Mouse (Mus musculus) lung, postnatal 25 days (tissue): ENCODE results near the gene Numbl.
"Not testable (repeated sequence)": the region's sequence is repeated elsewhere in the genome, so short reads cannot be mapped to it uniquely, and the experiment has no call there.

Experiments used
- DNase-seq: peaks from one replicate; pipeline ENCODE4 v3.0.0; 2022; ENCODE audit warnings: low spot score

Numbl gene

DNA sequence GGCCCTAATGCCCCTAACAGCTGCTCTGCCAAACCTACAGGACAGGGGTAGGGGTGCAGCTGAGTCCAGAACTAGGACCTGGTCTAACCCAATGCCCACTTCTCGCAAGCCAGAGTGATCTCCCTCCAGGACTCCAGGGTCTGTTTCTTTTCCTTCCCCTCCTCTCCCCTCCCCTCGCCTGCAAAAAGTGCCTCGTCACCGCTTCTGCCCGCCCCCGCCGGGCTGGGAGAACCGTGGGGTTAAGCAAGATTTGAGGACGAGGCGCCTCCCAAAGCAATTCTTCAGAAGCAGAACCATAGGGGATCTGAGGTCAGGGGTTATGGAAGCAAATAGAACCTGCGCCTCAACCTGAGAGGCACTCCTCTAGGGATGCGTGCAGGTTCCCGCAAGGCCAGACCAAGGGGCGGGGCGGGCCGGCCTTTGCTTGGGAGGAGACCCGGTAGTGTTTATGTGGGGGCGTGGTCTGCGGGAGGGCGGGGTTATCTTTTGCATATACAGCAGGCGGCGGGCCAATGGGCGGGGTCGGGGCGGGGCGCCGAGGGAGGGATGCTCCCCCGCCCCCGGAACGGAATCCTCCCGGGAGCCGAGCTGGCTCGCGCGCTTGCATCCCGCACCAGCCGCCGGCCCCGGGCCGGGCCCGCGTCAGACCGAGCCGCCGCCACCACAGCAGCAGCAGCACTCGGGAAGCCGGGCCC lies at the start of gene Numbl:
Gene Numbl, plus strand, starts transcription at position 229 of the 695 bp plus-strand sequence.
- peak; percentile 92 for DNase-seq

DNA sequence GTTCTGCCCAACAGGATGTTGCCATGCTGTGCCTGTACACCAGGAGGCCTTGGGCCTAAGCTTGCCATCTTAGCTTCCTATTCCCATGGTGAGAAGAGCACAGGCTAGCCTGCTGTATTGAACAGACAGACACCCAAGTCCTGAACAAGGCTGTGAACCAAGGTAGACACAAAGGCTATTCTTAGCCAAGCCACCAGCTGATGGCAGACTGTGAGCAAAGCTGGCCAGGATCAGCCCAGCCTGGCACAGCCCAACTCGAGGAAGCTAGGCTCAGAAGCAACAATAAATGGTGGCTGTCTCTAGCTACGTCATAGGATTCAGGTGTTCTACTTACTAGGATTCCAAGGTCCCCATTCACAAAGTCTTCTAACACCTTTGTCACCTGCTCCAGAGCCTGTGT lies 45.6 kb upstream of the Numbl start:
- no peak for DNase-seq

DNA sequence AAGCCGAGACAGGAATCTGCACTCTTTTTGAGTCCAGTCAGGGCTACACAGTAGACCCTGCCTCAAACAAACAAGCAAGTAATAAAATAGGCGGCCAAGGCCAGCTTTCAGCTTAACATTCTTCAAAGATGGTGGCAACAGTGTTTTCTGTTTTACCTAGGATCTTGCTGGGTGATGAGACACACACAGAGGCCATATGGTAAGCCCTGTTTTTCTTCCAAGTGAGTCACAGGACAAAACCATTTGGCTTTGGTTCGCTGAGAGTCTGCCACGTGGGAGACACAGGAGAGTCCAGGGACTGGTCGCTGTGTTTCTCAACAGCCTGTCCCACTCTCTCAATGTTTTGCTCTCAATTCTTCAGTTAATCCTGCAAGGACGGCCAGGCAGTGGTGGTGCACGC lies 39.6 kb upstream of the Numbl start:
- no peak for DNase-seq

DNA sequence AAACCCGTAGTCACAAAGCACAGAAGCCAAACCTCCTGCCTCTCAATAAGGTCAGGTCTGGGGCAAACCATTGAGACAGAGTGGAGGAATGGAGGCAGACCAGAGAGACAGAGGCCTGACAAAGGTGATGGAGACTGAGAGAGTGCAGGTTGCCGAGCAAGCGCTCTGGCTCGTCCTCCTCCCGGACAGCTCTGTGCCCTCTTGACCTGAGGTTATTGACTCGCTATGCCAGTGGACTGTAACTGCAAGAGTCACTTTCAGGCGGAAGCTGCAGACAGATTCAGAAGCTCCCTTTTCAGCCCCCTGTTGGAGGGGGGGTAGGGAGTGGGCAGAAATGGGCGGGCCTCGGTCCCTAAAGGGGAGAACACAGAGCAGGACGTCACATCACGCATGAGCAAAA lies 38.3 kb upstream of the Numbl start:
- no peak for DNase-seq

DNA sequence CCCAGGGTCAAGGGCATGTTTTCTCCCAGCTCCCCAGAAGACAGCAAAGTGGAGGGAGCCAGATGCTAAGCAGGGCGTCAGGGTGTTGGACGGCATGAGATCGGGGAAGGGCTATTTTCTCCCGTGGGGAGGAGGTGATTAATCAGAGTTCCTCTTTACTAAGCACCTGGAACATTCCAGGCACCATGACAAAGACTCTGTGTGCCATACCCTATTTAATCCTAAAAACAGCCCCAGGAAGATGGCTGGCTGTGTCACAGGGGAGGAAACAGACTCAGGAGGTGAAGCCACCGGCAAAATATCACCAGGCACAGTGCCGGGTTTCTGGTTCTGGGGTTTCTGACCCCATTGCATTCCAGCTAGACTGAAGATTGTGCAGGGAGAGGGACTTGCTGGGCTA lies 36.3 kb upstream of the Numbl start:
- no peak for DNase-seq

DNA sequence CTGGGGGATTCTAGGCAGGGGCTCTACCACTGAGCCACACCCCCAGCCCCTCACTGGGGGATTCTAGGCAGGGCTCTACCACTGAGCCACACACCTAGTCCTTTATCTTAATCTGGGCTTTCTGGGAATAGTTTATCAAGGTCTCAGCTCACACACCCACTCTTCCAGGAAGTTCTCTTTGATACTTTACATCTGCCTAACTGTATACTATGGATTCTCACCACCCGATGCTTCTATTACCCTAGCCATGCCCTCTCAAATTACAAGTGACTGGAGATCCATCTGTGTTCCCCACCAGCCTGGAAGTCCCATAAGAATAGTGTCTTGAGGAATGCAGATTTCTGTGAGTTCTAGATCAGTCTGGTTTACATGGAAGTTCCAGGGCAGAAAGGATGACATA lies 35.7 kb upstream of the Numbl start:
- DNase-seq: no peak

DNA sequence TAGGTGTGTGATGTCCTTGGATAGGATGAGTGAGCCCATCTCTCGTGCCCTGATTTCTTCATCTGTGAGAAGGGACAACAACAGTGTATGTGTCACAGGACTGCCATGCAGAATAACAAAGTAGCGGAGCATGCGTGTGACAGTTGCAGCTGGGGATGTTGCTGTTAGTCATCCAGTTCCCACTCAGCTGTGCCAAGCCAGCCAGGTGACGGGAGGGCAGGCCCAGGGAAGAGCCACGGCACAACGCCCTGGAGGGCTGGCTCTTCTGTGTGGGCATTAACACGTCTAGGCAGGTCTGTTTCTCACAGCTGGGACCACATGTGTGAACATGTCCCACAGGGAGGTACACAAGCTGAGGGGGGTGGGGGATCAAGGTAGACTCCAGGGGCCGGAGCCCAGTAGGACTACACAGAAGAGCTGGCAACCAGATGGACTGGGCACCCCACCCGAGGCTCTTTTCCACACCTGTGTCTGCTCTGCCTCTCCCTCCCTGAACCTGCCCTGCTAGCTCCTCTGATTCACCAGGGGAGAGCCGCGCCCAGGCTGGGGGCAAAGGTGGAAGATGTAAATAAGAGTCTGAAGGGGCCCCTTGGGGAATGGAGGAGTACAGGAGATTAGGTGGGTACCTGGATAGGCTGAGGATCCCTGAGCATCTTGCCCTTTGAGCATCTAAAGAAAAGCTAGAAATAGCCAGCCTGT lies 33.2 kb upstream of the Numbl start:
- DNase-seq: no peak

DNA sequence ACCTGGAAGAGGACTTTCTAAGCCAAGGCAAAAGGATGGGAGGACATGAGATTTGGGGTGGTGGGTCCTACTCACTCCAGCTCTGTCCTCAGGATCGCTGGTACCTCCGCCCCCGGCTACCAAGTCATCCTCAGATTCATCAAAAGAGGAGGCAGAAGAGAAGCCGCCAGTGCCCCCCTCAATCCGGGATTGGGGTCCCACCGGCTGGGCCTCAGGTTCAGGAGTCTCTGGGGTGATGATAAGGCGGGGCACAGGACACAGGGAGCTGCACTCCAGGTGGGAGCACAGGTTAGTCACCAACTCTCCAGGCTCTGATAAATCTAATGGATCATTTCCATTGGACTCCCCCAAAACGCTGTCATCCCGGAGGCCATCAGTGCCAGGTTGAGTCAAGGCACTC lies 31.0 kb upstream of the Numbl start:
- no peak for DNase-seq

DNA sequence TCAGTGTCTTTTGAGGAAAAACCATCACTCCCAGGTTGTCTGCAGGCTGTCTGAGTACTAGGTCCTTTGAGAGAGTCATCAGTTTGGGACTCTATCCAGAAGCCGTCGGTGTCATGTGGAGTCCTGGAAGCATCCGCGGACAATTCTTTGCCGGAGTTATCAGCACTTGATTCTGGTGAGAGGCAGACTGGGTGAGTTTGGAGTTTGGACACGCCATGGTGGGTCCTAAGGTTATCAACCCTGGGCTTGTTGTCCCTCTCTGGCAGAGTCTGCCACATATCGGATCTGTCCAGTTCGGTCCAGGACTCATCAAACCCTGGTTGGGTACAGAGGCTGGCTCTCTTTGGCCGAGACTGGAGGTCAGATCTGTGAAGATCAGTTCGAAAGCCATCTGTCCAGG lies 30.6 kb upstream of the Numbl start:
- DNase-seq: no peak

DNA sequence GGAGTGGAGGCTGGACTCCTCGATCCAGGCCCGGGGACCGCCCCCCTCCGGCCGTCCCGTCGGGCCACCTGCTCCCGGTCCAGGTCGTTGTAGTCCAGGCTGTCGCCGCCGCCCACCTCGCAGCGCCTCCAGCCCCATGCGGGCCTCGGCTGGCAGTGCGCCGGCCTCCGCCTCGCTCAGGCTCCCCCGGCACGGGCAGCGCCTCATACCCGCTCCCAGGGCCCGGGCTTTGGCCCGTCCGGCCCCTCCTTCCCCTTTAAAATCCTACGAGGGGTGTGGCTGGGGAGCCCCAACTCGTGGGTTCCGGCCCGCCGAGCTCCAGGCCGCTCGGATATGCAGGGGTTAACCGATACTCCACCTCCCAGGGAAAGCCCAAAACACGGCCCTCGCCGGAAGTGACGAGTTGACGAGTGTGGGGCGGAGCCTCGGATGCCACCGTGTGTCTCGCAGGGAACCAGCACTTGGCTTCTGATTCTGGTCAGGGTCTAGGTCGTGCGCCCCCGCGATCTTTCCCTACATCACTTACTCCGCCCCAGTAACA lies 29.9 kb upstream of the Numbl start, which contains the start of gene Itpkc:
Gene Itpkc, minus strand, starts transcription at position 381 of the 541 bp plus-strand sequence.
- DNase-seq: peak; percentile 94

DNA sequence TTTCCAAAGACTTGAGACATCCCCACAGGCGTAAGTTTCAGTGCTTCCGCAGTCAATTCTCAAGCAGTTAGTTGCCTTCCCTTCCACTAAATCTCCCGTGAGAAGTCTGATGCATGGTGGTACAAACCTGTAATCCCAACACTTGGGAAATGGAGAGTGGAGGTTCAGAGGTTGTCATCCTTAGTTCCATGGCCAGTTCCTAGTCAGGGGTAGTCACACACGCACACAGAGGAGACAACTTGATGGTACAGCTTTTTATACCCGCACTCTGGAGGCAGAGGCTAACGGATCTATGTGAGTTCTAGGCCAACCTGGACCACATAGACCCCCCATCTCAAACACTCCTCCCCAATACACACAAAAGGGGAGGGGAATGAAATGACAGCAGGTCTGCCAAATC lies 29.4 kb upstream of the Numbl start:
- no peak for DNase-seq

DNA sequence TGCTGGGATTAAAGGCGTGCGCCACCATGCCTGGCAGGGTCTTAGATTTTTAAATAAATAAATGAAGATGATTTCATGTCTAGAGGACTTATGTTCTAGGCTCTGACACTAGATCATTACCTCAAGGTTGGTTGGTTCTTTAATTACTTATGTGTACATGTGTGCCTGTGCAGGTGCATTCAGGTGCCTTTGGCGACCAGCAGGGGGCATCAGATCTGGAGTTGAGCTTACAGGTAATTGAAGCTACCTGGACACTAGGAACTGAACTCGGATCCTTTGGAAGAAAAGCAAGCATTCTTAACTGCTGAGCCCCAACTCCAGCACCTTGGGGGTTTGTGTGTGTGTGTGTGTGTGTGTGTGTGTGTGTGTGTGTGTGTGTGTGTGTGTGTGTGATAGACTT lies 27.5 kb upstream of the Numbl start:
- no peak for DNase-seq

DNA sequence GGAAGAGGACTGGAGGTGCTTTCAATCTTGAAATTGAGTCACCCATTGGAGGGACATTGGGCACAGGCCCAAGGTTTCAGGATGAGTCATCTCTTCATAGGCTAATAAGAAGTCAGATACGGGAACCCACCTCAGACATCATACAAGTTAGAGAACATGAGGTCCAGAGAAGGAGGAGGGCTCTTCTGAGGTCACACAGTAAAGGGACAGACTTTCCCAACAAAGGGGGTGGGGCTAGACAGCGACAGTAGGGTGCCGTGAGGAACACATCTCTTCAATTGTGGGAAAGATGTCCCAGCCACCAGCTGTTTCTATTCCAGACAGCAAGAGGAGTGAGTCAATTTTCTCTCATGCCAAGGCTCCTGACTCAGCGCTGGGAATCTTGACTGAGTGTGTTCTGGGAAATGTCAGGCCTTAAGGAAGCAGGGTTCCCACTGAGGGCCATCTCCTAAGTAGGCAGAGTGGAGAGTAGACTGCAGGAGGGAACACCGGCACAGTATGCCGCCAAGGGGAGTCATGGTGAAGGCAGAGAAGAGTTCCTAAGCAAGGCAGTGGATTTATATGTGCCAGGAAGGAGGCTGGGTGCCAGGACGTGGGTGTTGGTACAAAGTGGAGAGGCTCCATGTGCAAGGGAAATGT lies 26.4 kb upstream of the Numbl start:
- DNase-seq: peak; percentile 57

DNA sequence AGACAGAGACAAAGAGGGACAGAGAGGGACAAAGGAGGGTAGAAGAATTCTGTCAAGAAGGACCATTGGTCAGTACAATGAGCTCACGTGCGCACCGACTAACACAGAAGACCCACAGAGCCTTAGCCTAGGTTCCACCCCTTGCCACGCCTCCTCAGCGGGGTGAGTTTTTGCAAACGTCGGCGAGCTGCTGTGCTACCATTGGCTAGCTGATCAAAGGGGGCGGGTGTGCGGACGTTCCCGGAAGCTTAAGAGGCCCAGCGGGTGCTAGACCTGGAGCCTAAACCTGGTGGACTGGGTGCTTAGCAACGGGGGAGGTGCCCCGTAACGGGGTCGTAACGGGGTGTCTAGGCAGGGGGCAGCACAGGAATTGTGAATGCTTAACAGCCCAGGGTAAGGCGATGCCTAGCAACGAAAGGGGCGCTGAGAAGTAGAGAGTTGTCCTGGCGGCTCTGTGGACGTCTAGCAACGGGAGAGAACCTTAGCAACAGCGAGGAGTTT lies 25.4 kb upstream of the Numbl start, which contains the start of gene Coq8b:
Gene Coq8b, plus strand, starts transcription at position 243 of the 501 bp plus-strand sequence.
- DNase-seq: peak; percentile 97

DNA sequence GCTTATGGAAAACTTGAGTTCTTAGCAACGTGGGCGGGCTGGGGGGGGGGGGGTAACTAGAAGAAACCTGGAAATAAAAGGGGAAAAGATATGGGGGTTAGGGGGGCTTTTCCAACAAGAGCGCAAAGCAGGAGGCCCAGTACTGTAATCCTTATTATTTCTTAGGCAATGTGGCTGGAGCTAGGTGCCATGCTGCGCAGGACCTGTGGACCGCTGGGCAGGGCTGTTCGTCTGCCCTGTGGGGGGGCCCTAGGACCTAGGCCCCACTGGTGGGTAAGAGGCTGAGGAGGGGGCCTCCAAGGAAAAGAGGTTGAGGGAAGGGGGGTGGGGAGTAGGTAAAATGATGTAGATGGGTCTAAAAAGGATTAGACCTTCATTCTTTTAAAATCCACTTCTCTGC lies 24.9 kb upstream of the Numbl start:
- no peak for DNase-seq

DNA sequence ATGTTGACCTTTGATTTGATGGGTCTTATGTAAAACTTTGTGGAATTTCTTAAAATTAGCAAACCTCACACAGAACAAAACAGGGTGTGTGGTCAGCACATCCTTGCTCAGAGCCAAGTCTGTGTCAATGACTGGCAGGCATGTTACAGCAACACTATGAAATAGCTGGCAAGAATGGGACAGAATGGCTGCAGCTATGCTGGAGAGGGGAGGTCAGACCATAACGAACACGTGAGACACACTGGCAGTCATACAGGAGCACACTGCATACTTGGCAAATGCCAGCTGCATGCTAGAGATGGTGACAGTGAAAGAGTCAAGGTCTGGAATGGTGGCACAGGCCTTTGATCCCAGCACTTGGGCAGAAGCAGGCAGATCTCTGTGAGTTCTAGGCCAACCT lies 22.5 kb upstream of the Numbl start:
- DNase-seq: no peak

DNA sequence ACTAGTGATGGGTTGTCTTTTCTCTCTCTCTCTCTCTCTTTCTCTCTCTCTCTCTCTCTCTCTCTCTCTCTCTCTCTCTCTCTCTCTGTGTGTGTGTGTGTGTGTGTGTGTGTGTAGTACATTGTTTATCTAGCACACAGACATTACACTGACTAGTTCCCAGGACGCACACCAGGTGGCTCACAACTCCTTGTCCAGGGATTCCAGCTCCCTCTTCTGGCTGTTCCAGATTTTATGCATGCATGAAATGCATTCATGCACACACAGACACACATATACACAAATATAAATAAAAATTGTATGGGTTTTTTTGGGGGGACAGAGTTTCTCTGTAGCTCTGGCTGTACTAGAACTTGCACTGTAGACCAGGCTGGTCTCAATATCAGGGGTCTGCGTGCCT lies 20.7 kb upstream of the Numbl start:
- DNase-seq: no peak

DNA sequence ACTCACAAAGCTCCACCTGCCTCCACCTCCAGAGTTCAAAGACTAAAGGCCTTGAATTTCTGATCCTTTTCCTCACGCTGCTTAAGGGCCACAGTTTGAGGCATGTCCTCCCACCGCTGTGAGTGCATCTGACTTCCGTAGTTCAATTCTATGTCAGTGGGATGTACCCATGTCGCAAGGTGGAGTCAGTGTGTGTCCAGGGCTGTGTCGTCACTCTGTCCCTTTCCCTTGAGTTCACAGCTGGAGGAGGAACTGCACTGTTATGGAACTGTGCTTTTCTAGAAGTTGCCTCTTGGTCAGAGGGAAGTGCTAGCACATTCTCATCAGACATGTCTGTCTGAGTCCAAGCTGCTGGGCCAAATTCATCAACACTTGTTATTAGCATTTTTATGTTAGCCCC lies 19.7 kb upstream of the Numbl start:
- peak; percentile 47 for DNase-seq

DNA sequence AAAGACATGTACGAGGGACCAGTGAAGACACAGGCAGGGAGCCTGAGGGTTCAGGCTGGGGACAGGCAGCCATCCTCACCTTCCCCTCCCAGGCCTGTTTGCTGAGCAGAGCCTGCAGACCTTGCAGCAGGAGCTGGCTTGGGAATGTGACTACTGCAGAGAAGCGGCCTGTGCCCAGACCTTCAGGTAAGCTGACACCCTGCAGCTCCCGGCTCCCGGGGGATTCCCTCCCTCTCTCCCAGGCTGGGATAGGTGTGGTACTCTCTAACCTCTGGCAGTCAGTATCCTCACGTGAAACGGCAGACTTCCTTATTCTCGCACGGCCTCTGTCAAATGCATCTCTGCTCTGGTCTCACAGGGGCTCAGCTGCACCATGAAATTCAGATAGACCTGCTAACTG lies 15.0 kb upstream of the Numbl start:
- DNase-seq: no peak

DNA sequence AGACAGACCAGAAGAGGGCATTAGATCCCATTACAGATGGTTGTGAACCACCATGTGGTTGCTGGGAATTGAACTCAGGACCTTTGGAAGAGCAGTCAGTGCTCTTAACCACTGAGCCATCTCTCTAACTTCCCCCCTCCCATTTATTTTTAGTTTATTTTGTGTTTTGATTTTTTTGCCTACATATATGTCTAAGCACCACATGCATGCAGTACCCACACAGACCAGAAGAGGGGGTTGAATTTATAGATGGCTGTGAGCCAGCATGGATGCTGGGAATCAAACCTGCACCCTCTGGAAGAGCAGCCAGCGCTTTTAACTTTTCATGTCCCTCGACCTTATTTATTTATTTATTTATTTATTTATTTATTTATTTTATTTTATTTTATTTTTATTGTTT lies 14.1 kb upstream of the Numbl start:
- not testable (repeated sequence) for DNase-seq

DNA sequence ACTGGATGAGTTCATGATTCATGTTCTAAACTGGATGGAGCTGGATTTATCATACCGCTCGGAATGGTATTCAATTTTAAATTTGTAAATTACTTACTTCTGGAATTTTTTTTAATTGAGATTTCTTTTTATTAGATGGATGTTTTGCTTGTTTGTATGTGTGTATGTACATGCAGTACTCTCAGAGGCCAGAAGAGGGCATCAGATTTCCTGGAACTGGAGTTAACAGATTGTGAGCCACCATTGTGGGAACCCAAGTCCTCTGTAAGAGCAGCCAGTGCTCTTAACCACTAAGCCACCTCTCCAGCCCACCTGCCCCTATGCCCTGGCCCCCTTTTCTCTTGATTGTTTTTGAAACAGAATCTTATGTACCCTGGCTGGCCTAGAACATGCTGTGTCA lies 9.1 kb upstream of the Numbl start:
- DNase-seq: no peak

DNA sequence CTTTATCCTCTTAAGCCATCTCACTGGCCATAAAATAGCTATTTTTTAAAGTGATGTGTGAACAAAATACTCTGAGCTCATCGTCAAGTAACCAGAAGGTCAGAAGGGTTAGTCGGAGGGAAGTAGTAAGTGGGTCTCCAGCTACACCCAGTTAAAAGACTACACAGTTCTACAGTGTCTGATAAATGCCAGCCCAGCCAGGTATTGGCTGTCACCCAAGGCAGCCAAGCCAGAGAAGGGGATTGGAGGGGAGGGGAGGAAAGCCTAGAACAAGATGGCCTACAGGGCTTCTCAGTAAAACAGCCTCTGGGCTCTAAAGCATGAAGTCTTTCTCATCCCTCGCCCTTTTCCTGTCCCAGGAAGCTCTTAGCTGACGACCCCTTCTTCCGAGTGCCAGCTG lies 8.3 kb upstream of the Numbl start:
- no peak for DNase-seq

DNA sequence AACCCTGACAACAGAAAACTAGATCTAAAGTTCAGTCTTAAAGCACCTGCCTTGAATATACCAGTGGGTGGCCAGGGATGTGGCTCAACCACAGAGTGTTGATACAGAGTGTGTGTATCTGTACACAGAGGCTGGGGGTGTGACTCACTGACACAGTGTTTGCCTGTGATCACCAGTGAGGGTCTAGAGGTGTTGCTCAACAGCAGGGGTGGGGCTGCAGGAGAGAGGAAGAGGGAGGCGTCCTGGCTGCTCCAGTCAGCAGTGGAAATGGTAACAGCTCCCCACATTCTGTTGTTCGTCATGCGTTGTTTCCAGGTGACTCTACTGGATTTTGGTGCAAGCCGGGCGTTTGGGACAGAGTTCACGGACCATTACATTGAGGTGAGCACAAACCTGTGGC lies 6.3 kb upstream of the Numbl start:
- peak; percentile 66 for DNase-seq
